Mouse (Mus musculus) hindbrain, postnatal 0 days (tissue): ENCODE results near the gene Rps28. TPM values are rescaled to one million over a fixed set of nuclear protein-coding genes. Genes with fewer than 3 reads are reported as not detected.
"Not testable (repeated sequence)": the region's sequence is repeated elsewhere in the genome, so short reads cannot be mapped to it uniquely, and the experiment has no call there.

Experiments used
- ATAC-seq: fragments of 200-750 bp; cut with Nextera tagmentation; 2 replicates; pipeline ENCODE4 v1.8.0; 2017; ENCODE audit warnings: mild to moderate bottlenecking, moderate TSS enrichment, moderate library complexity
- DNase-seq: peaks from one replicate; pipeline ENCODE4 v3.0.0-alpha.2; 2015; ENCODE audit warnings: low spot score
- H3K27ac ChIP-seq: fragments of 300-500 bp; sonication (generic); 2 replicates; pipeline ENCODE4 v1.5.1; 2014; ENCODE audit warnings: mild to moderate bottlenecking
- H3K27me3 ChIP-seq: fragments of 300-500 bp; sonication (generic); 2 replicates; pipeline ENCODE4 v1.6.1; 2014; ENCODE audit warnings: low read length, mixed read lengths; ENCODE audit not compliant: insufficient read depth
- H3K36me3 ChIP-seq: fragments of 300-500 bp; sonication (generic); 2 replicates; pipeline ENCODE4 v1.6.1; 2014; ENCODE audit warnings: low read length, mixed read lengths; ENCODE audit not compliant: insufficient read depth
- H3K4me1 ChIP-seq: fragments of 300-500 bp; sonication (generic); 2 replicates; pipeline ENCODE4 v1.6.1; 2014; ENCODE audit warnings: antibody characterized with exemption, low read length, mixed read lengths; ENCODE audit not compliant: insufficient read depth
- H3K4me2 ChIP-seq: fragments of 300-500 bp; sonication (generic); 2 replicates; pipeline ENCODE4 v1.6.1; 2014; ENCODE audit warnings: low read depth, mild to moderate bottlenecking, low read length, moderate library complexity, mixed read lengths
- H3K4me3 ChIP-seq: fragments of 300-500 bp; sonication (generic); 2 replicates; pipeline ENCODE4 v1.5.1; 2014; ENCODE audit warnings: low read length
- H3K9ac ChIP-seq: fragments of 300-500 bp; sonication (generic); replicated peaks from 2 replicates; pipeline ENCODE4 v1.6.1; 2014; ENCODE audit warnings: mild to moderate bottlenecking, low read length, moderate library complexity, mixed read lengths
- H3K9me3 ChIP-seq: fragments of 300-500 bp; sonication (generic); 2 replicates; pipeline ENCODE4 v1.6.1; 2016; ENCODE audit warnings: low read length, mixed read lengths
- CTCF ChIP-seq: IDR thresholded peaks from 2 replicates; pipeline ENCODE4 v1.5.1; 2016; ENCODE audit warnings: antibody characterized with exemption, control low read depth, low read depth
- WGBS: fragments of 180-500 bp; shearing (Covaris S2); extraction: QIAGEN DNeasy Blood & Tissue Kit; methylation state at CpG from one replicate; pipeline ENCODE4 v1.1.7; 2014; 5-methylcytosine and 5-hydroxymethylcytosine counted together
- polyA plus RNA-seq: library from polyadenylated mRNA; unstranded; fragments of >200 nt; fragmentation: Nextera tagmentation; extraction: Ambion mirVana; gene quantifications from 2 replicates; pipeline ENCODE4 v1.2.1, GENCODE M21; 2015
- total RNA-seq: library from RNA; depleted of rRNA; stranded (reverse); fragments of >200 nt; gene quantifications from 2 replicates; pipeline ENCODE4 v1.2.3, GENCODE M21; 2014; rRNA removed

Gene Rps28
- total RNA-seq (117 and 293 TPM in 2 replicates), polyA plus RNA-seq (609 and 617 TPM in 2 replicates)

- peak; percentile 97 for ATAC-seq
- H3K9me3 ChIP-seq = no peaks in the 10 kb centered on the region
- H3K4me2 ChIP-seq = peak within 1 kb of the TSS; percentile 88
- H3K36me3 ChIP-seq = peaks cover 20% of the 10 kb centered on the region; the same call in 1 of the 2 replicates
- H3K27me3 ChIP-seq = no peaks in the 10 kb centered on the region
- peak; percentile 99 for DNase-seq
- H3K27ac ChIP-seq = peak within 1 kb of the TSS; percentile 82
- peak within 1 kb of the TSS; percentile 79 for H3K4me3 ChIP-seq
- no peak for TF ChIP-seq CTCF
- peak within 1 kb of the TSS; percentile 79 for H3K9ac ChIP-seq
- WGBS = under 1% methylated on average over 51 of the region's 51 CpGs
- H3K4me1 ChIP-seq = peaks cover 11% of the 10 kb centered on the region
Measured at GRCm38 (mm10) chr17:33824084-33824996, at the start of gene Rps28, which contains the start of gene Ndufa7. Gene Rps28, minus strand, starts transcription at chr17:33824562. Gene Ndufa7, plus strand, starts transcription at chr17:33824572.

- not testable (repeated sequence) for DNase-seq, H3K27ac ChIP-seq, H3K4me3 ChIP-seq, H3K9me3 ChIP-seq, ATAC-seq, H3K4me2 ChIP-seq, H3K27me3 ChIP-seq, H3K36me3 ChIP-seq, H3K9ac ChIP-seq, H3K4me1 ChIP-seq
- WGBS = 67% methylated on average over 3 of the region's 12 CpGs
Measured at GRCm38 (mm10) chr17:33873537-33873936, 49.2 kb upstream of the Rps28 start, which contains the start of gene Gm7029. Gene Gm7029, plus strand, starts transcription at chr17:33873837.

GRCm38 (mm10) chr17:33865330-33866030 lies 41.1 kb upstream of the Rps28 start:
- Histone ChIP-seq H3K4me2 (no peak overlapping the region), H3K27me3 (no peaks in the 10 kb centered on the region), H3K36me3 (no peaks in the 10 kb centered on the region), H3K27ac (no peak overlapping the region), H3K9me3 (no peaks in the 10 kb centered on the region), H3K4me1 (no peaks in the 10 kb centered on the region), H3K9ac (no peak overlapping the region), H3K4me3 (no peak overlapping the region)
- TF ChIP-seq CTCF = peak; percentile 50
- 37% methylated on average over 9 of the region's 9 CpGs for WGBS
- ATAC-seq = no peak
- peak; percentile 18 for DNase-seq

- Histone ChIP-seq H3K27ac (no peak overlapping the region), H3K36me3 (no peaks in the 10 kb centered on the region), H3K9ac (no peak overlapping the region), H3K4me2 (no peak overlapping the region), H3K4me3 (no peak overlapping the region), H3K27me3 (no peaks in the 10 kb centered on the region), H3K4me1 (no peaks in the 10 kb centered on the region), H3K9me3 (no peaks in the 10 kb centered on the region)
- no peak for DNase-seq
- TF ChIP-seq CTCF = no peak
- WGBS = 46% methylated on average over 4 of the region's 4 CpGs
- no peak for ATAC-seq
Measured at GRCm38 (mm10) chr17:33857816-33858215, 33.5 kb upstream of the Rps28 start.

- no peak overlapping the region for H3K4me2 ChIP-seq
- ATAC-seq = no peak
- H3K27me3 ChIP-seq = no peaks in the 10 kb centered on the region
Measured at GRCm38 (mm10) chr17:33851331-33851730, 27.0 kb upstream of the Rps28 start.

GRCm38 (mm10) chr17:33848139-33848538 lies 23.8 kb upstream of the Rps28 start:
- no peaks in the 10 kb centered on the region for H3K9me3 ChIP-seq
- H3K4me3 ChIP-seq = no peak overlapping the region
- no peak overlapping the region for H3K4me2 ChIP-seq
- H3K9ac ChIP-seq = no peak overlapping the region
- H3K4me1 ChIP-seq = peaks cover 7% of the 10 kb centered on the region; the same call in 1 of the 2 replicates
- no peak for ATAC-seq
- DNase-seq = no peak
- H3K36me3 ChIP-seq = no peaks in the 10 kb centered on the region
- H3K27me3 ChIP-seq = no peaks in the 10 kb centered on the region
- no peak for TF ChIP-seq CTCF
- no peak overlapping the region for H3K27ac ChIP-seq
- WGBS = 84% methylated on average over 8 of the region's 8 CpGs

More at GRCm38 (mm10) chr17:33851331-33851730, 27.0 kb upstream of the Rps28 start:
- no peaks in the 10 kb centered on the region for H3K36me3 ChIP-seq
- no peak for TF ChIP-seq CTCF
- no peak overlapping the region for H3K4me3 ChIP-seq
- H3K4me1 ChIP-seq = no peaks in the 10 kb centered on the region
- no peak for DNase-seq
- WGBS = 86% methylated on average over 1 of the region's 1 CpGs
- no peak overlapping the region for H3K27ac ChIP-seq
- H3K9me3 ChIP-seq = no peaks in the 10 kb centered on the region
- H3K9ac ChIP-seq = no peak overlapping the region
